Mouse (Mus musculus) large intestine, adult 2 months (tissue): Measurements from ENCODE around the gene Atp8a2. TPM values are rescaled to one million over a fixed set of nuclear protein-coding genes. Genes with fewer than 3 reads are reported as not detected.
A peak's percentile ranks its signal among the peaks of the same experiment; 100 is the strongest.

ENCODE experiments used
- DNase-seq: peaks from one replicate; pipeline ENCODE4 v3.0.0-alpha.2; 2012; ENCODE audit warnings: low read depth, low spot score
- WGBS: fragments of 180-500 bp; shearing (Covaris S2); methylation state at CpG from one replicate; pipeline ENCODE4 v1.1.7; 2018; 5-methylcytosine and 5-hydroxymethylcytosine counted together
- polyA plus RNA-seq: library from polyadenylated mRNA; depleted of rRNA; stranded (reverse); fragments of >200 nt; gene quantifications from 2 replicates; pipeline ENCODE4 v1.2.3, GENCODE M21; 2012; rRNA removed

Atp8a2 gene
- 2.4 and 2.6 TPM in 2 replicates for polyA plus RNA-seq

DNA sequence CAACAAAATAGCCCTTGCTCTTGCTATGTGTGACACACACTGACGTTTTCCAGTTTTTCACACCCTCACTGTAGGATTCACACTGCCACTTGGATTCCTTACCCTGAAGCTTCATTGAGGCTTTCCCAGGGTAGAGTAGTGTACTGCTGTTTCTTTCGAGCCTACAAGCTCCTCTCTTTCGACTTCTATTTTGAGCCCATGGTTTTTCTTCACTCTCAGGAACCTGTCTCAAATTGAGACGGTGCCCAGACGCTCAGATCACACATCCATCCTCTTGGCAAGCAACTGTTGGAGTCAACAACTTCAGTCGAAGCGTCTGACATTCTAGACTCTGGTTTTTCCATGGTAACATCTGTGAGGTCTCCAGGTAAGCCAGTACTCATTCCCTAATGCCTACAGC is at the start of gene Atp8a2:
TSS of gene Atp8a2 (minus strand) at position 296 of the 400 bp plus-strand sequence.
- 73% methylated on average over 7 of the region's 7 CpGs for WGBS
- DNase-seq = no peak

DNA sequence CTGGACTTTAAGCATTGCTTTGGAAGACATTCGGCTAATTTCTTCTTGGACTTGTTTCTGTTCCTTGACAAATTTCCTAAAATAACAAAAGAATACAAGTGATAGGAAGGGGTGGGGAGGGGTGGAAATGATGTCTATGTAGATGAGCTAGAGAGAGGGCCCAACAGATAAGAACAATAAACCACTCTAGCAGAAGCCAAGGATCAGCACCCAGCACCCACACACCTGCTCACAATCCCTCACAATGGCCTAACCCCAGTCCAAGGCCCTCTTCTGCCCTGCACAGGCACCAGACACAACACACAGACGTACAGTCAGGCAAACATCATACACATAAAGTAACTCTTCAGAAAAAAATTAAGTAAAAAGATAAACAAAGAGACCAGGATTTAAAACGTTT is 41.6 kb upstream of the Atp8a2 start:
- WGBS = 78% methylated on average over 3 of the region's 3 CpGs
- DNase-seq = no peak

DNA sequence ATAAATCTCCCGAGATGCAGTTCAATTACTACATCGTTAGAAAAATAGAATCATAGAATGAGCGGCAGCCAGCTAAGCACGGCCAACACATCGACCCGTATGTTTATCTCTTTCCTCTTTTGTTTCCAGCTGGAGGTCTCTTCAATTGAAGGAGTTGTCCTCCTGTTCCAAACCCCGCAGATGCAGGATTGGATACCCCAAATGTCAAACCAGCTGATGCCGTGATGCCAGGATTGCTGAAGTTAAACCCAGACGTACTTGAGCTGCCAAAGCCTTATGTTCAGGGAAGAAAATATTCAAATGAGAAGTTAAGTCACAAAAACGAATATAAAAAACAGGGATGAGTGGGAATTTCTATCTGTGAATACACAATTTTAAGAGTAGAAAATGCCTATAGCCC is 22.9 kb upstream of the Atp8a2 start:
- 86% methylated on average over 10 of the region's 10 CpGs for WGBS
- DNase-seq = no peak

DNA sequence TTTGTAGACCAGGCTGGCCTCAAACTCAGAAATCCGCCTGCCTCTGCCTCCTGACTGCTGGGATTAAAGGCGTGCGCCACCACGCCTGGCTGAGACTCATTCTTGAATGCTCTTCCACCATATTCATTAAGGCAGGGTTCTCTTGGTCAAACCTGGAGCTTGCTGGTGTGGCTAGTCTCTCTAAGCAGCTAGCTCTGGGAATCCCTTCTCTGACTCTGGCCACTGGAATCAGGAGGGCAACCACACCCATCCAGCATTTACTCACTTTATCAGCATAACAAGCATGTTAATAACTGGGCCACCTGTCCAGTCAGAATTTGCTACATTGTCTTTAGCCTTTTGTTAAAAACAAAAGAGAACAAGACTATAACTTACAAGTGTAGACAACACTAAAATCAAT is 20.6 kb upstream of the Atp8a2 start:
- DNase-seq = no peak
- 97% methylated on average over 4 of the region's 4 CpGs for WGBS

DNA sequence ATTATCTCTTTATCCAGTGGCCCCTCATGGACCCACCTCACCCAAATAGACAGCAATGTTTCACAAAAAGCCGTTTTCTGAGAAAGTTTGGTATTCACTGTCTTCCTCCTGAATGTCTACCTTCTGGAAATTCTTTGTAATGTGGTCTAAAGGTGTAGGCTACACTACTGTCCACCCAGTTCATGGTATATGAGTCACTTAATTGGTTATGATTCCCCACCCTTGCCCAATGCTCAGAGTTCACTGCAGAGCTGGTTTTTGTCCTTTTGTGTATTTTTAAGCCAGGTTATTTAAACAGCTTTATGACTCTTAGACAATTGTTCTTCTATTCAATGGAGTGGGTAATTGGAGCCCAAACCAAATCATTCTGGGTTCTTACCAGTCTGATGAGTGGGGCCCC is 19.1 kb upstream of the Atp8a2 start:
- WGBS = 31% methylated on average over 1 of the region's 1 CpGs
- peak; percentile 61 for DNase-seq

DNA sequence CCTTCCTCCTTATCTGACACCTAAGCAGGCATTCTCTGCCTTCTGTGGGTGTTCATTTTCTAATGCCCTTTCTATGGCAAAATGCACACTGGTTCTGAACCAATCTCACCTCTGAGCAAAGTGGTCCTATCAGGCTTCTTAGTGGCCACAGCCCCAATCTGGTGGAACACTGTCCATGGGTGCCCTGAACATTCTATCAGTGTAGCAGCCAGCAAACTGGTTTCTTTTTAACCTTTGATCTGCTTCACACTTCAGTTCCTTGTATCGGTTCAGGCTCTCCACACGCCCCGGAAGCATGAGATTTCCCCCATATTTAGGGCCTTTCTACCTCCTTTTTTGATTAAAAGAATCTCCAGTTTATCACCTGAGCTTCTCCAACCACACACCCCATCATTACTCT is 18.0 kb upstream of the Atp8a2 start:
- no peak for DNase-seq
- WGBS = 37% methylated on average over 3 of the region's 3 CpGs

DNA sequence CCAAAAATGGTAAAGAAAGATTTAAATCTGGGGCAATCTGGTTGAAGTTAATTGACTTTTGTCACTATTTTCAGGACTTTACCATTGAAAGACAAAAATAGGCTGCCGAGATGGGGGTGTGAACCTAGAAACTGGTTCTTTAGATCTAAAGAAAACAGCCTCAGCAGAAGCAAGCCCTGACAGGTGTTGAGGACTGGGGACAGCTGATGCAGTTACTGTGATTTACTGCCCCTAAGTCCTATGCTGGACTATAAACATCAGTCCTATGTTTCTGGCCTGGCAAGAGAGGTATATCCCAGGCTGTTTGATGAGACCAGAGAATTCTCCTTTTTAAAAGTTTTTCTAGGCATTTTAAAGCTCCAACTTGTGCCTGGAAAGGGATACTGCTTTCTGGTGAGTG is 17.1 kb upstream of the Atp8a2 start:
- DNase-seq = no peak
- WGBS = 76% methylated on average over 1 of the region's 1 CpGs

DNA sequence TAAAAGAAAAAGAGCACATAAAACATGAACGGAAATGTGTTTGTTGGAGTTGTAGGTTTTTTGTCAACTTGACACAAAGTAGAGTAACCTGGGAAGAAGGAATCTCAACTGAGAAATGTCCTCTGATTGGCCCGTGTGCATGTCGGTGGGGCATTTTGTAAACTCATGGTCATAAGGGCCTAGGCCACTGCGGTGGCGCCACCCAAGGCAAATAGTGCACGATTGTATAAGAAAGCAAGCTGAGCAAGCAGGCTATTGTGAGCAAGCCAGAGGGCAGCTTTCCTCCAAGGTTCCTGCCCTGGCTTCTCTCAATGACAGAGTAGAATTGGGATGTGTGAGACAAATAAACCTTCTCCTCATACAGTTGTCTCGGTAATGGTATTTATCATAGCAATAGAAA is 12.2 kb upstream of the Atp8a2 start:
- 47% methylated on average over 7 of the region's 7 CpGs for WGBS
- DNase-seq = no peak

DNA sequence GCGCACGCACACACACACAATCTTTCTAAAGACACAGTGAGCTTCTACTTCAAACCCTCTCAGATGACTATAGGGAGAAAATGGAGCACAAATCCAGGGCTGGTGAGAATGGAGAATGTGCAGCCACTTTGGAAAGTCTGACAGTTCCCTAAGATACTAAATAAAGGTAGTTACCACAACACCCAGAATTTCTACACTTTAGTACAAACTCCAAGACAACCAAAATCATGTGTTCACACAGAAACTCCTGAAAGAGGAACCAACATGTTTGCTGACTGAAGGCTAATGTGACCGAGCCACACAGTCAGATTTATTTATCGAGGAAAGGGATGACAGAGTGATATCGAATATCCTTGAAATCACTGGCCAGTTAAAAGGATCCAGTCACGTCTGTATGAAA is 8.0 kb upstream of the Atp8a2 start:
- DNase-seq = no peak
- WGBS = 85% methylated on average over 6 of the region's 6 CpGs

DNA sequence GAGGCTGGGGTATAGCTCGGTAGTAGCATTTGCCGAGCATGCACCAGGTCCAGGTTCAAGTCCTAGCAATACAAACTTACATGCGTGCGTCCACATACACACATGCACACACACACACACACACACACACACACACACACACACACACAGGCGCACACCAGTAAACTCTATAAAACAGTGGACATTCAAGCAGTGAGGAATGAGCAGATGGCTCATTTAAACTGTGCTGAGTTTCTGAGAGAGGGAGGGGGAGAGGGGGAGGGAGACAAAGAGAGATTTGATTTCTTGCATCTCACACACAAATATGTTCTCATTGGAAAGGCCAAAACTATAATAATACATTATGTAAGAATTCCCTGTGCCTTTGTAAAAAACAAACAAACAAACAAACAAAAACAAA is 980 bp downstream of the Atp8a2 start:
- 71% methylated on average over 5 of the region's 5 CpGs for WGBS
- DNase-seq = no peak

DNA sequence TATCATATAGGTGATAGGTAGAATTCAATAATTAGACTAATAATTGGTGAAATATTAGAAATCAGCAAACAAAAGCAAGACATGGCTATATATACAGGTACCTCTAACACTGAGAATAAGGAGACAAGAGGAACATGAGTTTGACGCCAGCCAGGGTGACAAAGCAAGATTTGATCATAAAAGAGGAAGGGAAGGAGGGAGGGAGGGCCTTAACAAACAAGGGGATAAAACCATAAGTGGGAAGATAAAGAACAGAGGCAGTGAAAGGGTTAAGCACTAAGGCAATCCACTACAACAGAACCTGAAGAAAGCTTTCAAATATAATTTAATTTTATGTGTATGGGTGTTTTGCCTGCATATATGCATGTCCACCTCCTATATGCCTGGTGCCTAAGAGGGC is 2.4 kb downstream of the Atp8a2 start:
- DNase-seq = no peak
- WGBS = 74% methylated on average over 1 of the region's 1 CpGs

DNA sequence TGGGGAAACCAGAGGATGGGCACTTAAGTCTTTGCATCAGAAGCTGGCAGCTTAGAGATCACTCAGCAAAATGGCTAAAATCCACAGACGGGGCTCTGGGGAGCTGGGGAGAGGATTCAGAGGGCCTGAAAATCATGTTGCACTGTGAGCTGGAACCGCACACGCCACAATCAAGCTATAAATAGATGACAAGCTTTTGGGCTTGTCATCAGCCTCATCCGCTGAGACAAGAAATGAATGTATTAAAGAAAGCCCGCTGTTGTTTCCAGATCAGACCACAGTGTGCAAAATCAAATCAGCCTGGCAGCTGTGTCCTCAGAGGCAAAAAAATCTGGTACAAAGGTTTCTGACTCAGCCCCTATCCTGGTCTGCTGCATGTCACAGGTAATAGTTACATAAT is 7.2 kb downstream of the Atp8a2 start:
- no peak for DNase-seq
- 93% methylated on average over 5 of the region's 5 CpGs for WGBS

DNA sequence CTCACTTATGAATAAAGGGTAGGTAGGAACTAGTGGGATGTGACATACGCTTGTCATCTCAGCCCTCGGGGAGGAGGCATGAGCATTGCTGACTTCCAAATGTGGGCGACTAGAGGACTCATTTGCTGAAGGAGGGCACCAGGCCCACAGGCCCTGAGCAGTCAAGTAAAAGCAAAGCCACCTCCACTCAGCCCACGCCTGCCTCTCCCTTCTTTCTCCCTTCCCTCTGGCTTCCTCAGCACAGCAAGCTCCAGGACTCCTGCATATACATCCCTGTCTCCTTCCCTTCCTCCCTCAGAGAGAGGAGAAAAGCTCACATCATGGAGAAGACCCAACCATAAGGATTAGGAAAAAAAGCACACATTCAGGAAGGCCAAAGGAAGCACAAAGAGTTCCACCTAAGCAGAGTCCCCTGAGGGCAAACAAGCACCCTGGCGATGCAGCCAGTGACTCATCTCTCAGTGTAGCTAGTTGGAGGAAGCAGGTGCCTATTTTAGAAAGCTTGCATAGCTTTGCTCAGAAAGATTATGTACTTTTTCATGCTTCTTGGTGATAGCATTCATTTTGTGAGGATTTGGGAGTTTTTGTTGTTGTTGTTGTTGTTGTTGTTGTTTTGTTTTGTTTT is 8.7 kb downstream of the Atp8a2 start:
- 76% methylated on average over 5 of the region's 5 CpGs for WGBS
- DNase-seq = no peak

DNA sequence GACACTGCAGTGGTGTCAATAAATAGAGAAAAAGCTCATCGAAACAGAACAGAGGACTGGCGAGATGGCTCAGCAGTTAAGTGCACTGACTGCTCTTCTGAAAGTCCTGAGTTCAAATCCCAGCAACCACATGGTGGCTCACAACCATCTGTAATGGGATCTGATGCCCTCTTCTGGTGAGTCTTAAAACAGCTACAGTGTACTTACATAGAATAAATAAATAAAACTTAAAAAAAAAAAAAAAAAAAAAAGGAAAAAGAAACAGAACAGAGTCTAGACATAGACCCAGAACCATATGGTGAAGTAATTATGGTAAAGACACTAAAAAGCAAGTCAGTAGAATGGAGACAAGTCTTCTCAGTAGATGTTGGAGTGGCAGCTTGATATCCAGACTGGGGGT is 15.7 kb downstream of the Atp8a2 start:
- DNase-seq = no peak
- WGBS = 95% methylated on average over 2 of the region's 2 CpGs

DNA sequence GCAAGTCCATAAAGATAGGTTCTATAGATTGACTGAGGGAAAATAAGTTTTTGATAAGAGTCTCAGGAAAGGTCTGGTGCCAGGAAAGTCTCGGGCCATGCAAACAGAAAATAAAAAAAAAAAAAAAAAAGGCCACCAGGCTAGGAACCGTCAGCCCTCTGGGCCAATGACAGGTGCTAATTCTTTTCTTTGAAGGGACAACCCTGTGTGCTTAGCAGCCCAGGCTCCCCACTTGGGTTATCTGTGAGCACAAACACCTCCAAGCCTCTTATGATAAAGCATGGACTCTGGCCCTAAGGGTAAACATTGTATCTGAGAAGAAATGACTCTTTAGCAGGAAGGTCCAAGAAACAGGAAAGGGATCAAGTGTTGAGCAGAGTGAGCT is 18.4 kb downstream of the Atp8a2 start:
- peak; percentile 81 for DNase-seq
- WGBS = 24% methylated on average over 2 of the region's 2 CpGs

DNA sequence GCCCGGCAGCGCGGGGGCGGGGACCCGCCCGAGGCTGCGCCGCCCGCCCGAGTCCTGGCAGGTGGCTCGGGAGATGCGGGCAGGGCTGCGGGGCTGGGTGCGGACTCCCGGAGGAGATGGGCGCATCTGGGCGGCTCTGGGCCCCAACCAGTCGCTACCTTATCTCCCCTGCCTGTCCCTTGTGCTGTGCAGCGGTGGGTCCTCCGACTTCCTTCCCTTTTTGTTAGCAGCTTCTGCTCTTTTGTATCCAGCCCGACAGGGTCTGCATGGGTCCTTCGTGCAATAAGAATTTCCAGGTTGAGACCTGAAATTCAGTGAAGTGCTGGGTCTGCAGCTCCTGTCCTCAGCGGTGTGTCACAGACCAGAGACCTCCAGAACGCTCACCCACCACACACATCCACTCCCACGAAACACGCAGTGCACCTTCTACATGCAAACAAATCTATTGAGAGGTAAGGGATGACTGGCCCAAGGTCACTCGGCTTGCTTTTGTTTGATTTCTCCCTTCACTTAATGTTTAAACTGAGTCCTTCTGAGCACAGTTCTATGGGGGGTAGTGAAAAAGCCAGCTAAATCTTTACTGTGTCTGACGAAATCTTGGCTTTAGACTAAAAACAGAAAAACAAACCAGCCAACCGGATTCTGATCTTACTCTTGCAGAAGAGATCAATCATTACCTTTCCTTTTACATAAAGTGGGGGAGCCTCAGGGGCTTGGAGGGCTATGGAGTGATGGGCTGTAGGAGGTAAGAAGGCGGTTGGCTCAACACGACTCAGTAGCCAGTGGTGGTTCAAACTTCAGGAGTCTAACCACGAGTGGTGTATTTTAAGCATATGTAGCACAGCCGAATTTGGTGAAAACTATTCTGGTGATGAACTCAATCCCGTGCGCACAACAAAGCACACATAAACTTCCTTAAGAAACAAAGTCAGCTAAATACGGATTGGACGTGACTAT is 19.1 kb downstream of the Atp8a2 start:
- no peak for DNase-seq
- WGBS = 10% methylated on average over 37 of the region's 37 CpGs

DNA sequence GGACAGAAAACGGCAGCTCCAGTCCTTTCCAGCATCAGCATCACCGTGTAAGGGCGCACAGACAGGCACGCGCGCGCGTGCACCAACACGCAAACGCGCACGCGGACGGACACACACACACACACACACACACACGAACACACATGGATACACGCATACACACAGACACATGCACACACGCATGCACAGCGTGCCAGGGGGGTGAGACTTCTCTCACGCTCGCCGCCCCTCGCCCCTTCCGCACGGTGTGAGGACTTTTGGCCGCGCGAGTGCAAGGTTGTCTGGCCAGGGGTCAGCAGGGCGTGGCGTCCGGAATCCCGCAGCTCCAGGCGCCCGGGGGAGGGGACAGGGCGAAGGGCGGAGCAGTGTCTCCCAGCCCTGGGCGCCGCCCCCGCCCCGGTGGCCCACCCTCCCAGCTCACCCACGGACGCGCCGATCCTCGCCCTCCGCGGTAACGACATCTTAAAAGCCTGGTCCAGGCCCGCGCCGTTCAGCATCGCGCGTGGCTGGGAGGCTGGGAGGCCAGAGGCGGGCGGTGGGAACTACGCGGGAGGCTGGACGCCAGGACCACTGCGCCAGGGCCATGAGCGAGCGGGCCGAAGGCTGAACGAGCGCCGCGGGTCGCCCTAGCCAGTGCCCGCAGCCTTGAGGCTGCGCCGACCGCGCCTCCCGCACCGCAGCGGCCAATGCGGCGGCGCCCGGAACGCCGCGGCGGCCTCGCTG is 19.9 kb downstream of the Atp8a2 start:
- no peak for DNase-seq
- under 1% methylated on average over 82 of the region's 84 CpGs for whole genome bisulfite sequencing

DNA sequence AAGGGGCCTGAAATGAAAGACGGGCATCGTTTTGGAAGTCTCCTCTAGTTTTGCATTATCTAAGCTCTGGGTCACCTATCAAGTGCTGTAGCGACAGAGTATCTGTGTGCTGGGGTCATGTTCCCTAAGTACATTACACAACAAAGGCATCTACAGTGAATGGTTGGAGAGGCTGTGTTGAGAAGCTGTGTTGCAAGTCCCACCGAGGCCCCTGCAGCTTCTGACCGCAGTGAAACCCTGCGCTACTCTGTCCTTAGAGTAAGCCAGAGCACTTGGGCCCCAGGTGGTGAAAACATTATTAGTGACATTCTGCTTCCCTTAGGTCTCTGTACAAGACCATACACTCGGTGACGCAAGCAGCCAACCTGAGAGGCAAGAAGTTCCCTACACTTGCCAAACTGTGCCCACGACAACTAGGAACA is 20.5 kb downstream of the Atp8a2 start:
- no peak for DNase-seq
- 17% methylated on average over 9 of the region's 9 CpGs for WGBS

DNA sequence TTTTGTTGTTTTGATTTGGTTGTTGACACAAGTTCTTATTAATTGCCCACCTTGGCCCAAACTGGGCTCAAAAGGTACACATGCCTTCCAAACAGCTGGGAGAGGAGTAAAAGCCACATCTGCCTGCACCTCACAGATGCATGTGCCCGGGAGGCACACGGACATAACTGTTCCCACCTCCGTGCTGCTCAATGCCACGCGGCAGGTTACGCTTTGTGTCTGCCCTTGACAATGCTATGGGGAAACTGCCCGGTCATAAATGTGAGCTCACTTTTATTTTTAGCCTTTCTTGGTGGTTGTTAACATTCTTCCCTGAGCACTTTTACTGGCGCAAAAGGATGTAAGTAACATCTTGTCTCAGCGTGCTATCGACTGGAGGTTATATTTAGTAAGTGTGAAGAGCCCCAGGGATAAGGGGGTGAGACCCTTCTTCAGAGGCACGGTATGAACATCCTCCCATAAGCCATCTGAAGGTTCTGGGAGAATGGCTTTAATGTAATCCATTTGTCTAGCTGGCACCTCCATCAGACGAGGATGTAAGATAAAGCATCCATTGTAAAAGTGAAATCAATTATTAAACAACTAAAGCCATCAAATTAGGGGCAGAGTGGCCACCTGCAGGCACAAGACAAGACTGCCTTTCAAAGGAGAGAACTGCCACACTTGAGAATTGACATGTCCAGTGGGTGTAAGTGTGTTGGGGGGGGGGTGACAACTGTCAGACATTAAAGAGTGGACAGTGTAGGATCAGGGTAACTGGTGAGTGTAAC is 24.5 kb downstream of the Atp8a2 start:
- no peak for DNase-seq
- 17% methylated on average over 12 of the region's 12 CpGs for whole genome bisulfite sequencing
